Mouse (Mus musculus) limb, embryonic 10.5 days (tissue): ENCODE measurements around the gene Vps45. TPM values are rescaled to one million over a fixed set of nuclear protein-coding genes. Genes with fewer than 3 reads are reported as not detected.

Experiments used
- DNase-seq: peaks from one replicate; pipeline ENCODE4 v3.0.0-alpha.2; 2017; ENCODE audit warnings: low spot score
- H3K27ac ChIP-seq: fragments of 300-500 bp; sonication (generic); 2 replicates; pipeline ENCODE4 v1.5.1; 2016; ENCODE audit warnings: mild to moderate bottlenecking
- H3K27me3 ChIP-seq: fragments of 300-500 bp; sonication (generic); 2 replicates; pipeline ENCODE4 v1.6.1; 2016; ENCODE audit warnings: low read depth, mild to moderate bottlenecking; ENCODE audit not compliant: poor library complexity, severe bottlenecking
- H3K36me3 ChIP-seq: fragments of 300-500 bp; sonication (generic); 2 replicates; pipeline ENCODE4 v1.6.1; 2016; ENCODE audit warnings: mild to moderate bottlenecking, moderate library complexity
- H3K4me1 ChIP-seq: fragments of 300-500 bp; sonication (generic); 2 replicates; pipeline ENCODE4 v1.6.1; 2016
- H3K4me3 ChIP-seq: fragments of 300-500 bp; sonication (generic); 2 replicates; pipeline ENCODE4 v1.5.1; 2016; ENCODE audit warnings: mild to moderate bottlenecking, moderate library complexity
- H3K9me3 ChIP-seq: fragments of 300-500 bp; sonication (generic); replicated peaks from 2 replicates; pipeline ENCODE4 v1.6.1; 2016; ENCODE audit warnings: mild to moderate bottlenecking
- WGBS: fragments of 180-500 bp; shearing (Covaris S2); methylation state at CpG from one replicate; pipeline ENCODE4 v1.1.7; 2016; 5-methylcytosine and 5-hydroxymethylcytosine counted together
- polyA plus RNA-seq: library from polyadenylated mRNA; unstranded; fragments of >200 nt; fragmentation: Nextera tagmentation; extraction: Ambion mirVana; gene quantifications from 2 replicates; pipeline ENCODE4 v1.2.1, GENCODE M21; 2016

Vps45 gene
- polyA plus RNA-seq, 1 experiment from 2014 or later, result 23.6 TPM

DNA sequence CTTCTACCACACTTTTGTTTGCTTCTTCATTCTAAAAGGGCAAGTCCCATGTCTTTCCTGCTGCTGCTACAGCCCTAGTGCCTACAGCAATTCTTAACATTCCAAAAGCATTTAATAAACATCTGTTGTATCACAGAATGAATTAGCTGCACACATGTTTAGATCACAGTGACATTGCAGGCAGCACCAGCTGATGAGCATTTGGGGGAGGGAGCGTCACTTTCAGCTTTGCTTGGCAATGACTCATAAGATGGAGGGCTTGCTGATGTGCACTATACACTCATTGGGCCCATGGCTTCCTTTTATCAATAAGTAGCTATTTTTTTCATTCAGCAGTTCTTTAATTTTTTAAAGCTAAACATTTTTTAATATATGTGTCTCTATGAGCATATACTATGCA, 30.4 kb downstream of the Vps45 start:
- DNase-seq, result no peak
- no peak overlapping the region for H3K27ac ChIP-seq
- no peaks in the 10 kb centered on the region for H3K9me3 ChIP-seq
- no peaks in the 10 kb centered on the region for H3K4me1 ChIP-seq
- no peaks in the 10 kb centered on the region for H3K27me3 ChIP-seq
- WGBS, result 87% methylated on average over 1 of the region's 1 CpGs
- 0 out of 2 replicates have a peak, but pooled peaks cover 3% of the 10 kb centered on the region for H3K36me3 ChIP-seq
- H3K4me3 ChIP-seq, result no peak overlapping the region

DNA sequence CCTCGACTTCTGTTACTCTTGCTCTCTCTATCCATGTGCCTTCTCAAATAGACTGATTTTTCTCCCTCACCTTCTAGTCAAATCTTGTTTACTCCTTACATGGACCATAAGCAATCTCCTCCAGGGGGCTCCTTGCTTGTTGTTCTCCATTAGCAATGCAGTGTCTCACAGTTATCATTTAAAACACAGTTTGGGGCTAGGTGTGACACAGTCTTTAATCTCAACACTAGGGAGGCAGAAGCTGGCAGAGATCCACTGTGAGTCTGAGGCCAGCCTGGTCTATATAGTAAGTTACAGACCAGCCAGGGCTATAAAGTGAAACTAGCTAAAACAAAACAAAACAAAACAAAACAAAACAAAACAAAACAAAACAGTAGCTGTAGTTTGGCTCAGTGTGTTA, 31.1 kb downstream of the Vps45 start:
- 0 out of 2 replicates have a peak, but pooled peaks cover 3% of the 10 kb centered on the region for H3K36me3 ChIP-seq
- H3K27me3 ChIP-seq, result no peaks in the 10 kb centered on the region
- DNase-seq, result no peak
- H3K9me3 ChIP-seq, result no peaks in the 10 kb centered on the region
- WGBS, result 80% methylated on average over 1 of the region's 1 CpGs
- H3K27ac ChIP-seq, result no peak overlapping the region
- no peak overlapping the region for H3K4me3 ChIP-seq
- H3K4me1 ChIP-seq, result no peaks in the 10 kb centered on the region

DNA sequence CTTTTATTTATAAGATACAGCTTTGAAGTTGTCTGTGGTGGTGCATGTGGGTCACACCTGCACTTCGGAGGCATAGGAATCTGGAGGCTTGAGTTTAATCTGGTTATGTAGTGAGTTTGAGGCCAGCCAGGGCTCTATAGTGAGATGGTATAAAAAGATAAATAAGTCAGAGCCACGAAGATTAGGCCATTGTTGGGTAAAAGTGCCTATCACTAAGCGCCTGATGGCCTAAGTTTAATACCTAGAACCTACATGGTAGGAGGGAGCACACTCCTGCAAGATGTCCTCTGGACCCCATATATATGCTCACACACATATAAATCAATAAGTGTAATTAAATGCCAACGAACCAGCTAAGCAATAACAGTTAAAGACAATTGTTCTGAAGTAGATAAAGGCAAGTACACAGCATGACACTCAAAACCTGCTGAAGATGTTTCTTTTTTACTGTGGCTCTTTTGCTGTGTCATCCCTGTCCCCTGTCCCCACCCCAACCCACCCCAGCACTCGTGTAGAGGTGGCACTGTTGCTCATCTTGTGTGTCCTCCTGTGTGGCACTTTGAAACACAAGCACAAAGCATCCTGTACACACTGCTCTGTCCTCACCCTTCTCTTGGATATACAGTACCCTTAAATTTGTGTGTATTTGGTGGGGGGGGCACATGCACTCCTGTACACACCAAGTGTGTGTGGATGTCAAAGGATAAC, 36.7 kb downstream of the Vps45 start:
- H3K27me3 ChIP-seq, result no peaks in the 10 kb centered on the region
- no peak for DNase-seq
- H3K27ac ChIP-seq, result no peak overlapping the region
- no peak overlapping the region for H3K4me3 ChIP-seq
- no peaks in the 10 kb centered on the region for H3K9me3 ChIP-seq
- no peaks in the 10 kb centered on the region for H3K36me3 ChIP-seq
- WGBS, result 77% methylated on average over 5 of the region's 5 CpGs
- H3K4me1 ChIP-seq, result no peaks in the 10 kb centered on the region

DNA sequence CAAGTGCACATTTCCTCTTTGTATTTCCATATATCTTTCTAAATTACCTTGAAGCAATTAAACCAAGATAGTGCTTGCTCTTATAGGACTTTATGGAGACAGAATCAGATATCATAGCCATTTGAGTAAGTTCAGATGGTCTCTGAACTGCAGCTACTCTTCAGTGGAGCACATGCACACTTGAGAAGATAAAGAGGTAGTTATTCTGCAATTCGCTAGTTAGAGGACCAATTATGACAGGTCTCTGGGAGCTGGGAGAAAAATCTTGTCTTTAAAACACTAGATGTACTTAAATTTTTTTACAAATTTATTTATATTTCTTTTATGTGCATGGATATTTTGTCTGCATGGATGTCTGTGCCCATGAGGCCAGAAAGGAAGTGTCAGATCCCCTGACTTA, 37.5 kb downstream of the Vps45 start:
- WGBS, result 91% methylated on average over 1 of the region's 1 CpGs
- no peaks in the 10 kb centered on the region for H3K4me1 ChIP-seq
- H3K4me3 ChIP-seq, result no peak overlapping the region
- no peaks in the 10 kb centered on the region for H3K9me3 ChIP-seq
- no peaks in the 10 kb centered on the region for H3K36me3 ChIP-seq
- no peak for DNase-seq
- H3K27ac ChIP-seq, result no peak overlapping the region
- H3K27me3 ChIP-seq, result no peaks in the 10 kb centered on the region

DNA sequence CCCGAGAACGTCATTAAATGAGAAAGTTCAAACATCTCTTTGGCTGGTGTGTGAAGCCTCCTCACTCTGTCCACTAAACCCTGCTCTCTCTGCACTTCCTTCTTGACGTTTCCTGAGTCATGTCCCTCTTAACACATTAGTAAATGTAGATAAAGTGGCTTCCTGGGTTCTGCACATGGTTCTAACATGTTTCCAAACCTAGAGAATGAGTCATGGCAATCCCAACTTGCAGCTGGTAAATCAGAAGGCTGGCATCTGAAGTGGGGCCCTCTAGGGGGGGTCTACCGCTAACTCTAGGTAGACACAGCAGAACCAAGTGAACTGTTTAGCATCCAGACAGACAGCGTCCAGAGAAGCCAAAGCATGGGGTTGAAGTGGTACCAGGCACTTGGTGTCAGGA, 40.8 kb downstream of the Vps45 start:
- WGBS, result 79% methylated on average over 5 of the region's 5 CpGs
- DNase-seq, result no peak
- Histone ChIP-seq H3K4me3 (no peak overlapping the region), H3K36me3 (no peaks in the 10 kb centered on the region), H3K27ac (no peak overlapping the region), H3K27me3 (no peaks in the 10 kb centered on the region), H3K4me1 (no peaks in the 10 kb centered on the region), H3K9me3 (no peaks in the 10 kb centered on the region)

DNA sequence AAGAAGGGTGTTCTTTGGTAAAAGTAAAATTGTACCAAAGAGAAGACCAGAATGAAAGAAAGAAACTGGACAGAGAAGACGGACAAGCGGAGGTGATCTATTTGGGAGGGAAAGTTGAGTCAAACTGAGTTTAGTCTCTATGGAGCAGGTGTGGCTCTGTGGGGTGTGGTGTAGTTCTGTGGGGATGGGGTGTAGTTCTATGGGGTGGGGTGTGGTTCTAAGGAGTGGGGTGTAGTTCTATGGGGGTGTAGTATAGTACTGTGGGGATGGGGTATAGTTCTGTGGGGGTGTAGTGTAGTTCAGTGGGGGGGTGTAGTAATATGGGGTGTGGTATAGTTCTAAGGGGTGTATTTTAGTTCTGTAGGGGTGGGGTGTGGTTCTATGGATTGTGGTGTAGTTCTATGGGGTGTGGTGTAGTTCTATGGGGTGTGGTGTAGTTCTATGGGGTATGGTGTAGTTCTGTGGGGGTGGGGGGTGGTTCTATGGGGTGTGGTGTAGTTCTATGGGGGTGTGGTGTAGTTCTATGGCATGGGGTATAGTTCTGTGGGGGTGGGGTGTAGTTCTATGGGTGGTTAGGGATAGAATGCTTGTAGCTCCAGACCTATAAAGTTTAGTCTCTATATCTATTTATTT, 41.9 kb downstream of the Vps45 start:
- Histone ChIP-seq H3K36me3 (no peaks in the 10 kb centered on the region), H3K27me3 (no peaks in the 10 kb centered on the region), H3K4me1 (no peaks in the 10 kb centered on the region), H3K9me3 (no peaks in the 10 kb centered on the region), H3K4me3 (no peak overlapping the region), H3K27ac (no peak overlapping the region)
- WGBS, result 99% methylated on average over 2 of the region's 2 CpGs
- no peak for DNase-seq

DNA sequence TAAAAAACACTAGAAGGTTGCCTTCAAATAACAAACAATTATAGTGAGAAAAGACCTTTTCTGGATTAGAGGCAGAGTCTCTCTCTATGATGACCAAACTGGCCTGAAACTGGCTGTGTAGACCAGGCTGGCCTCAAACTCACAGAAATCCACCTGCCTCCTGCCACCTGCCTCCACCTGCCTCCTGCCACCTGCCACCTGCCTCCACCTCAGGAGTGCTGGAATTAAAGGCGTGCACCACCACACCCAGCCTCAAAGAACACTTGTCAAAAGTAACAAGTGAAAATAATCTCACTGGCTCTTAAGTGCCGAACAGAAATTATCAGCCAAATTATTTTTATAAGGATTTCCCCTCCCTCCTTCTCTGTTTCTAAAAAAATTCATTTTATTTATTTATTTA, 42.6 kb downstream of the Vps45 start:
- Histone ChIP-seq H3K27ac (no peak overlapping the region), H3K4me1 (no peaks in the 10 kb centered on the region)
- WGBS, result 86% methylated on average over 2 of the region's 2 CpGs

DNA sequence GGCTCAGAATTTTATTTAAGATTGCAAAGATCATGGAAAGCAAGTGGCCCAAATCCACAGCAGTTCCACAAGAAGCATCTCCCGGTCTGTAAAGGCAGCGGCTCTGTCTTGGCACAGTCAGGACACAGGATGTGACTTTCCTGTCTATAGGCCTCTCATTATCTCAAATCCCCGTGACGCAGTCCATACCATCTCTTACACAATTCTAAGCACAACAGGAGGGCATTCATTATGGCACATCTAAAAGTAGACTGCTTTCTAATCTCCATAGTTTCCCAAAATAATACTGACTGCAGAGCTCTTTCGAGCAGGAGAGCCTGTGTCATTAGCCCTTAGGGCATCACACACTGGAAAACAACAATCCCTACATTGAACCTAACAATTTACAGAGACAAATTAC, 45.5 kb downstream of the Vps45 start:
- DNase-seq, result no peak
- no peaks in the 10 kb centered on the region for H3K27me3 ChIP-seq
- no peak overlapping the region for H3K27ac ChIP-seq
- H3K4me3 ChIP-seq, result no peak overlapping the region
- 85% methylated on average over 5 of the region's 5 CpGs for WGBS
- no peaks in the 10 kb centered on the region for H3K9me3 ChIP-seq
- H3K4me1 ChIP-seq, result no peaks in the 10 kb centered on the region
- H3K36me3 ChIP-seq, result peaks cover 4% of the 10 kb centered on the region; the same call in 1 of the 2 replicates

More for the DNA sequence above, 42.6 kb downstream of the Vps45 start:
- DNase-seq, result no peak
- H3K9me3 ChIP-seq, result no peaks in the 10 kb centered on the region
- no peak overlapping the region for H3K4me3 ChIP-seq
- H3K27me3 ChIP-seq, result no peaks in the 10 kb centered on the region
- H3K36me3 ChIP-seq, result peaks cover 2% of the 10 kb centered on the region; the same call in 1 of the 2 replicates

DNA sequence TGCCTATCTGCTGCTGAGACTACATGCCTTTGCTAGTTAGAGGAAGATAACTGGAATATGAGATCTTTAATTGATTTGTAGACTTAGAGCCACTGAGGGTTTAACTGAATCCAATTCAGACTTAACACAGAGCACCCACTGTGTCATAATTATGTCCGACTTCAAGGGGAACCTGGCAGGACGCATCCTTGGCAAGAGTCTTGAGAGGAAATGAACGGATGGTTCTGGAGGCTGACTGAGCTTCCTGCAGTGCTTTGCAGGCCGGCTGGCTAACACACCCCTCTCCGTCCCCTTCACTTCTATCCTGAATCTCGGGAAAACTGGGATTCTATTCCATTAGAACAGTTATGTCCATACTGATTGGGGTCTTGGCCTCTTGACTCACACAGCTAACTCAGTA, 49.8 kb downstream of the Vps45 start:
- H3K27ac ChIP-seq, result no peak overlapping the region
- H3K36me3 ChIP-seq, result peaks cover 4% of the 10 kb centered on the region; the same call in 1 of the 2 replicates
- H3K4me3 ChIP-seq, result no peak overlapping the region
- WGBS, result 88% methylated on average over 6 of the region's 6 CpGs
- no peaks in the 10 kb centered on the region for H3K27me3 ChIP-seq
- H3K4me1 ChIP-seq, result no peaks in the 10 kb centered on the region
- no peak for DNase-seq
- H3K9me3 ChIP-seq, result no peaks in the 10 kb centered on the region

DNA sequence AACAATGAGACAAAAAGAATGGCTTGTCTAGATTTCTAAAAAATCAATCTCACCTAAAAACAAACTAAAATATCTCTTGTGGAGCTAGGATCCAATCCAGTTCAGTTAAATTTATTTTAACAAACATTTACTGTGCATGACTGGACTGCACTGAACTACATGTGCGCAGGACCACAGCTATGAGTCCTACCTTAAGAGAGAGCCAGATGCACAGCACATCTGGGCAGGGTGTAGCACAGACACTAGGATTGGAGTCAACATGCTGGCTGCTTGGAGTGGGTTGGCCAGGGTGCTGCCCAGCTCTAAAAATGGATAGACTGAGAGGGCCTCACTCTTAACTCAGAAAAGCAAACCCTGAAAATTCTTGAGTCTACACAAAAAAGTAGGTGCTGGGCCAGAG, 56.7 kb downstream of the Vps45 start:
- DNase-seq, result no peak
- Histone ChIP-seq H3K4me1 (peaks cover 25% of the 10 kb centered on the region), H3K27me3 (no peaks in the 10 kb centered on the region), H3K36me3 (peaks cover 13% of the 10 kb centered on the region; the same call in 1 of the 2 replicates), H3K9me3 (no peaks in the 10 kb centered on the region), H3K4me3 (no peak overlapping the region), H3K27ac (no peak overlapping the region)
- 96% methylated on average over 1 of the region's 1 CpGs for WGBS

DNA sequence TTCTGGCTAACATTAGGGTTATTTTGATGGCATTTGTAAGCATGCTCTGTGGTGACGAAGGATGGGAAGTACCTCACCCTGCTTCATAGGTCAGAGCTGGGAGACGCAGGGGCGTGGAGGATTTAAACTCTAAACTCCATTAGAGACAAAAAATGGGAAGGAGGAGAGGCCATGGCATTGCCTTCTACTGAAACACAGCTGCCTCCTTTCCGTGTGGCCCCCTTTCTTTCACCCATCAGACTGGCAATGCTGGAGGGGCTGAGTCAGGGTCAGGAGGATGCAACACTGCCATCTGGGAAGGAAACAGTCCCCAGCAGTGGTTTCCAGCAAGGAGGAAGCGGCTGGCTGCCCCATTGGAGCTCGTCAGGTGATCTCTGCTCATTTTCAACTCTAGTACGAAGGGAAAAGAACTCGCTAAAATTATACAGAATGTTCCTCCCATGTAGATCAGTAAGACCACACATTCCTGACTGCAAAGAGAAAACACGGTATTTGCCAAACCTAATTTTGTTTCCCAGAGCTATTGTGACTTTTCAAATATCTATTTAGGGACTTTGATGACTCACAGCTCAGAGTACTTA, 57.3 kb downstream of the Vps45 start:
- Histone ChIP-seq H3K36me3 (peaks cover 13% of the 10 kb centered on the region; the same call in 1 of the 2 replicates), H3K27ac (no peak overlapping the region), H3K9me3 (no peaks in the 10 kb centered on the region), H3K4me1 (peaks cover 27% of the 10 kb centered on the region), H3K4me3 (no peak overlapping the region), H3K27me3 (no peaks in the 10 kb centered on the region)
- no peak for DNase-seq
- 74% methylated on average over 9 of the region's 9 CpGs for WGBS

DNA sequence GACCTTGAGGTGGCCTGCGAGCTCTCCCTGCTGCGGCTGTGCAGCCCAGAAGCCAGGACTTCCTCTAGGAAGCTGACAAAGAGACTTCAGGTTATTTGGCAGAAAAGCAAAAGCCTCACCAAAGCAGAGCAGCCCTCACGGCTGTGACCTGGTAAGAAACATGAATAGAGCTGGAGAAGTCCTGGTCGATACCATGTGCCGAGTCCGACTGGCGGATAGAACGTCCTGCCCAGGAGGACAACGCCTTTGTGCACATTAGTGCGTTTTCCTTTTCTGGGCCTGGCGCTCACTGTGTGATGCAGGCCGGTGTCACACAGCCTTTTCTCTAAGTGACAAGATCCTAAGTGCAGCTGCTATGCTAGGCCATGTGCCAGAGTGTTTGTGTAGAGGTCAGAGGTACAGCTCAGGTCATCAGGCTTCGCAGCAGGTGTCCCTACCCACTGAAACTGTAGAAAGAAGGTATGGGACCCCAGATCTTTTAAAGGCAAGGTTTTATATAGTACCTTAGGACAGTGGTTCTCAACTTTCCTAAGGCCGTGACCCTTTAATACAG, 58.1 kb downstream of the Vps45 start:
- 90% methylated on average over 14 of the region's 14 CpGs for WGBS
- Histone ChIP-seq H3K4me3 (no peak overlapping the region), H3K27me3 (no peaks in the 10 kb centered on the region), H3K4me1 (peaks cover 27% of the 10 kb centered on the region), H3K9me3 (no peaks in the 10 kb centered on the region), H3K36me3 (peaks cover 13% of the 10 kb centered on the region; the same call in 1 of the 2 replicates), H3K27ac (no peak overlapping the region)
- DNase-seq, result no peak
